Mouse (Mus musculus) forebrain, embryonic 12.5 days (tissue): Measurements from ENCODE around the gene Trit1. TPM values are rescaled to one million over a fixed set of nuclear protein-coding genes. Genes with fewer than 3 reads are reported as not detected.
"Not testable (repeated sequence)": the region's sequence is repeated elsewhere in the genome, so short reads cannot be mapped to it uniquely, and the experiment has no call there.

Source experiments
- ATAC-seq: fragments of 200-750 bp; cut with Nextera tagmentation; 2 replicates; pipeline ENCODE4 v1.8.0; 2017; ENCODE audit warnings: moderate TSS enrichment; ENCODE audit not compliant: low FRiP score
- H3K27ac ChIP-seq: fragments of 300-500 bp; sonication (generic); 2 replicates; pipeline ENCODE4 v1.5.1; 2016; ENCODE audit warnings: mild to moderate bottlenecking
- H3K27me3 ChIP-seq: fragments of 300-500 bp; sonication (generic); 2 replicates; pipeline ENCODE4 v1.6.1; 2016; ENCODE audit warnings: mild to moderate bottlenecking
- H3K36me3 ChIP-seq: fragments of 300-500 bp; sonication (generic); replicated peaks from 2 replicates; pipeline ENCODE4 v1.6.1; 2016; ENCODE audit warnings: mild to moderate bottlenecking
- H3K4me1 ChIP-seq: fragments of 300-500 bp; sonication (generic); 2 replicates; pipeline ENCODE4 v1.6.1; 2016
- H3K4me2 ChIP-seq: fragments of 300-500 bp; sonication (generic); 2 replicates; pipeline ENCODE4 v1.6.1; 2016; ENCODE audit warnings: mild to moderate bottlenecking, moderate library complexity
- H3K4me3 ChIP-seq: fragments of 300-500 bp; sonication (generic); replicated peaks from 2 replicates; pipeline ENCODE4 v1.5.1; 2016; ENCODE audit warnings: mild to moderate bottlenecking
- H3K9ac ChIP-seq: fragments of 300-500 bp; sonication (generic); 2 replicates; pipeline ENCODE4 v1.6.1; 2016; ENCODE audit warnings: mild to moderate bottlenecking
- H3K9me3 ChIP-seq: fragments of 300-500 bp; sonication (generic); 2 replicates; pipeline ENCODE4 v1.6.1; 2016
- WGBS: fragments of 180-500 bp; shearing (Covaris S2); methylation state at CpG from one replicate; pipeline ENCODE4 v1.1.7; 2016; 5-methylcytosine and 5-hydroxymethylcytosine counted together
- polyA plus RNA-seq: library from polyadenylated mRNA; unstranded; fragments of >200 nt; fragmentation: Nextera tagmentation; extraction: Ambion mirVana; gene quantifications from 2 replicates; pipeline ENCODE4 v1.2.1, GENCODE M21; 2016

The Trit1 gene
- polyA plus RNA-seq, 1 experiment from 2014 or later = 29.3 TPM

DNA sequence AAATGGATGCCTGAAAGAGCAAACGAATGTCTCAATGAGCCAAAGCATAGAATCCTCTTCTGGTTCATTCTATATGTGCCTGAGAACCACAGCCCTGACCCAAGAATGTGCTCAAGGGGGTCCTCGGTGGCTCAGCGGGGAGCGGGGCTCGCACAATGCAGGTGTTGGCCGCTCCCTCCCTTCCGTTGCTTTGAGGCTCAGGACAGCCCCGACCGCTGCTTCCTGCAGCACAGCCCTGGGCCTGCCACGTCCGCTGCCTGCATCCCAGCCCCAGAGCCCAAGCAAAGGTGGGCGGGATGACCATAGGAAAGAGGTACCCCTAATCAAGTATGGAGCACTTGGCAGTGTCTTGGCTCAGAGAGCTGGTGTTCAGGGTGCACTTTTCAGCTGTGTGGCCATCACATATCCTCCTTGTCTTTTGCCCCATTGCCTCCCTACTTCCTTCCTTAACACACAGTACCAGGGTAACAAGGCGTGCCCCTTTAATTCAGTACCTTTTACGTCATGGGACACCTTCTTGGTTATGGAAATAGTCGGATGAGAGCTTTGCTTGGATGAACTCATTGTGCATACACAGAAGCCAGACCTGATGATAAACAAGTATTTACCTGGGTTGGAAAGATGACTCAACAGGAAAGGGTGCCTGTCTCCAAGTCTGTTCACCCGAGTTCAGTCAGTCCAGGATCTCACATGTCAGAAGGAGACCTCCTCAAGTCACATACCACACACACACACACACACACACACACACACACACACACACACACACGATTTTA is 32.7 kb upstream of the Trit1 start:
- peaks cover 24% of the 10 kb centered on the region for H3K27me3 ChIP-seq
- H3K9me3 ChIP-seq = no peaks in the 10 kb centered on the region
- peaks cover 9% of the 10 kb centered on the region for H3K4me1 ChIP-seq
- H3K4me3 ChIP-seq = peak overlapping the region; percentile 16
- 20% methylated on average over 17 of the region's 17 CpGs for WGBS
- peak overlapping the region; percentile 42 for H3K4me2 ChIP-seq
- H3K36me3 ChIP-seq = no peaks in the 10 kb centered on the region
- H3K9ac ChIP-seq = no peak overlapping the region
- ATAC-seq = no peak
- no peak overlapping the region for H3K27ac ChIP-seq

DNA sequence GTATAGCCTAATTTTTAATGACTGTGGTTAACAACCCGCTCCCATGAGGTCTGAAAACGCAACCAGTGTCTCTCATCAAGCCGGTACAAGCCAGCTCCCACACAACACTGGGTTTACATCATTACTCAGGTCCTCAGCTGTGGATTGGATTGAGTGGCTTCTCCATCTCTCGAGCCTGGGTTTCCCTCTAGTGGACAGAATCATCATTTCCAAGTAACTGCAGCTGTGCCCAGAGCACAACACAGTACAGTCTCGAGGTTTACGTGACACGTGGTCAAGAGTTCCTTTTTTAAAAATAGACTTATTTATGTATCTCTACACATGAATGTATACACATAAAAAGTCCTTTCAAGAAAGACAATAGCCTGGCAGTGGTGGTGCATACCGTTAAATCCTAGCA is 31.3 kb upstream of the Trit1 start:
- ATAC-seq = peak; percentile 83
- no peak overlapping the region for H3K27ac ChIP-seq
- no peak overlapping the region for H3K4me2 ChIP-seq
- no peaks in the 10 kb centered on the region for H3K9me3 ChIP-seq
- no peaks in the 10 kb centered on the region for H3K36me3 ChIP-seq
- H3K9ac ChIP-seq = no peak overlapping the region
- 49% methylated on average over 8 of the region's 8 CpGs for WGBS
- H3K4me3 ChIP-seq = no peak overlapping the region
- peaks cover 24% of the 10 kb centered on the region for H3K27me3 ChIP-seq
- peaks cover 9% of the 10 kb centered on the region for H3K4me1 ChIP-seq

DNA sequence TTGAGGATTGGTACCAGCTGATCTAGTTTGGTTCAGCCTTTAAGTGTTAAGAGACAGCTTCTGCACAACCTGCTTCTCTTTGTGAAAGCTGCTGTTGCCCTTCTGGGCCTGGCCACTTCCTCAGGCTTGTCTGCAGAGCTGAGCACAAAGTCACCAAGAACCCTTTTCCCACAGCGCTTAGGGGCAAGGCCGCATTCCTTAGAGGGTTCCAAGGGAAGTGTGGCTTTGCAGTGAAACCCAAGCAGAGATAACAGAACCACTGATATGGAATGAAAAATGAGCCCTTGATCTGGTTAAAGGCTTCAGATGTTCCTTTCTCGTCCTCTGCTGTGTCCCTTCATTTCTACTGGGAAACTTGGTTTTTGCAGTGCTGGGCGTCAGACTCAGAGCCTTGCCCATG is 29.0 kb upstream of the Trit1 start:
- Histone ChIP-seq H3K4me3 (no peak overlapping the region), H3K36me3 (no peaks in the 10 kb centered on the region), H3K4me1 (peaks cover 9% of the 10 kb centered on the region), H3K27ac (no peak overlapping the region), H3K9ac (no peak overlapping the region), H3K27me3 (peaks cover 14% of the 10 kb centered on the region), H3K4me2 (no peak overlapping the region), H3K9me3 (no peaks in the 10 kb centered on the region)
- 90% methylated on average over 4 of the region's 4 CpGs for WGBS
- no peak for ATAC-seq

DNA sequence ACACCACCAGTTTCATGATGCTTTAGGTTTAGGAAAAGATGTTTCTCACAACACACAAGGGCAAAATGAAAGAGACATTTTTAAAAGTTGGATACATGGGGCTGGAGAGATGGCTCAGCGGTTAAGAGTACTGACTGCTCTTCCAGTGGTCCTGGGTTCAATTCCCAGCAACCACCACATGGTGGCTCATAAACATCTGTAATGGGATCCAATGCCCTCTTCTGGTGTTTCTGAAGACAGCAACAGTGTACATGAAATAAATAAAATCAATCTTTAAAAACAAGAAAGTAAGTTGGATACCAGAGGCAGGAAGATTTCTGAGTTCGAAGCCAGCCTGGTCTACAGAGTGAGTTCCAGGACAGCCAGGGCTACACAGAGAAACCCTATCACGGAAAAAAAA is 28.4 kb upstream of the Trit1 start:
- not testable (repeated sequence) for H3K4me1 ChIP-seq, H3K4me2 ChIP-seq, H3K27ac ChIP-seq, H3K9ac ChIP-seq, H3K4me3 ChIP-seq, H3K9me3 ChIP-seq, H3K36me3 ChIP-seq, ATAC-seq
- 43% methylated on average over 3 of the region's 3 CpGs for WGBS
- H3K27me3 ChIP-seq = peaks cover 13% of the 10 kb centered on the region

DNA sequence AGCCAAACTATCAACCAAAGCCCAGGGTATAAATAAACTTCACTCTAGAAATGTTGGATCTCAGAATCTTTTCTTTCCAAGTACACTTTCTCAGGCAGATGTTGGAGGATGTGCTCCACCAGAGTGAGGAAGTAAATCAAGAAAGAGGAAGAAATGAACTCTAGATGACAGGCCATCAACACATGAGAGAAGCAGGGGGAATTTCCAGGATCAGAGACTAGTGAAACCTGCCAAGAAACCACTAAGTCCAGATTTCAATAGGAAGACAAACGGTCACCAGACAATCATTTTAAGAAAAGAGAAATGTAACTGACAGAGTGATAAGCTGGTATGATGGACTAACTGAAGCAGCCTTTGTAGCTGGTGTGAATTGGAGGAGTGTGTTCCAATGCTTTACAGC is 25.2 kb upstream of the Trit1 start:
- H3K27ac ChIP-seq = no peak overlapping the region
- no peaks in the 10 kb centered on the region for H3K36me3 ChIP-seq
- 85% methylated on average over 1 of the region's 1 CpGs for WGBS
- H3K27me3 ChIP-seq = no peaks in the 10 kb centered on the region
- peaks cover 5% of the 10 kb centered on the region; the same call in 1 of the 2 replicates for H3K4me1 ChIP-seq
- H3K9me3 ChIP-seq = no peaks in the 10 kb centered on the region
- no peak overlapping the region for H3K9ac ChIP-seq
- no peak for ATAC-seq
- no peak overlapping the region for H3K4me2 ChIP-seq
- H3K4me3 ChIP-seq = no peak overlapping the region

DNA sequence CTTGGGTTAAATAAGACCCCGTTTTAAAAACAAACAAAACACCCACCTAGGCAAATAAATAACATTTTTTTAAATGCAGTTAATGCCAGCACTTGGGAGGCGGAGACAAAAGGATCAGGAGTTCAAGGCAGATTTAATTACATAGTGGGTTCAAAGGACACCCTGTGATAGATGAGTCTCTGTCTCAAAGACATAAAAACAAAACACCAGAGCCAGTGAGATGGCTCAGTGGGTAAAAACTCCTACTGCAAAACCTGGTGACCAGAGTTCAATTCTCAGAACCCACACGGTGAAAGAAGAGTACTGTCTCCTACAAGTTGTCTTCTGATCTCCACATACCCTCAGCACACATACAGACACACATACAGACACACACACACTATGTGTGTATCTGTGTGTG is 24.1 kb upstream of the Trit1 start:
- Histone ChIP-seq H3K9me3 (no peaks in the 10 kb centered on the region), H3K9ac (no peak overlapping the region), H3K36me3 (no peaks in the 10 kb centered on the region), H3K4me1 (peaks cover 8% of the 10 kb centered on the region), H3K27me3 (no peaks in the 10 kb centered on the region), H3K4me3 (no peak overlapping the region), H3K4me2 (no peak overlapping the region), H3K27ac (no peak overlapping the region)
- no peak for ATAC-seq
- 69% methylated on average over 3 of the region's 3 CpGs for WGBS

DNA sequence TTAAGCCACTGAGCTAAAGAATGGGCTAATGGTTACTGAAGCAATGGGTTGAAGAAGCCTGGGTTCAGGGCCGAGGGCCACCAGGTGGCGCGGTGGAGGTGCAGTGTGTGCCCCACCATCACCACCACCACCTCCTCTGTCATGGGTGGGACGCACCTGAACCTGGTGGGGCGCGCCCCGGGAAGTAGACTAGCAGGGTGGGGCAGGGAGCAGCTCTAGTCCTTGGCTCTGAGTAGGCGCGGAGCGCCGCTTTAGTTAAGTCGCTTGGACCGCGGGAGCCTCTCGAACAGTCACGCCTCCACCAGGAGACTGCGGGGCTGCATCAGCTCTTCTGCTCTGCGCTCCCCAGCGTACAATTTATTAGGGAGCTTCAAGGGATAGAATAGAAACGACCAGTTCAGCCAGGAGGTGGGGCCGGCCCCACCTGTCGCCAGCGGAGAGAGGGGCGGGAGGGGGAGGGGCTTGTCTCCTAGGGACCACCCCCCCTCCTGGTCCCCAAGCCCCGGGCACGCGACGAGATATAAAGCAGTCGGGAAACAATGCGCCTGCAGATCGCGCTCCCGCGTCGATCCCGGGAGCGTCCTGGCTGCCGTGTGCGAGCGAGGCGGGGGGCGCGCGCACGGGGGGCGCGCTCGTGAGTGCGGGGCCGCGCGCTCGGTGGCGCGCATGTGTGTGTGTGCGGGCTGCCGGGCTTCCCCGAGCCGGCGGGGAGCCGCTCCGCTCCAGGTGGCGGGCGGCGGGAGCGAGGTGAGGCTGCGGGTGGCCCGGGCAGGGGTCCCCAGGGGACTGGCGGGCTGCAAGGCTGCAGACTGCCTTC is 20.8 kb upstream of the Trit1 start, which contains the start of gene Mycl:
Mycl (plus strand) TSS at position 249 of the 817 bp plus-strand sequence.
- peak; percentile 74 for ATAC-seq
- Histone ChIP-seq H3K4me2 (peak within 1 kb of the TSS; percentile 86), H3K36me3 (peaks cover 7% of the 10 kb centered on the region), H3K27ac (peak within 1 kb of the TSS; percentile 96), H3K9ac (peak within 1 kb of the TSS; percentile 94), H3K27me3 (no peaks in the 10 kb centered on the region), H3K4me3 (peak within 1 kb of the TSS; percentile 88), H3K4me1 (peaks cover 30% of the 10 kb centered on the region), H3K9me3 (no peaks in the 10 kb centered on the region)
- WGBS = under 1% methylated on average over 69 of the region's 69 CpGs

DNA sequence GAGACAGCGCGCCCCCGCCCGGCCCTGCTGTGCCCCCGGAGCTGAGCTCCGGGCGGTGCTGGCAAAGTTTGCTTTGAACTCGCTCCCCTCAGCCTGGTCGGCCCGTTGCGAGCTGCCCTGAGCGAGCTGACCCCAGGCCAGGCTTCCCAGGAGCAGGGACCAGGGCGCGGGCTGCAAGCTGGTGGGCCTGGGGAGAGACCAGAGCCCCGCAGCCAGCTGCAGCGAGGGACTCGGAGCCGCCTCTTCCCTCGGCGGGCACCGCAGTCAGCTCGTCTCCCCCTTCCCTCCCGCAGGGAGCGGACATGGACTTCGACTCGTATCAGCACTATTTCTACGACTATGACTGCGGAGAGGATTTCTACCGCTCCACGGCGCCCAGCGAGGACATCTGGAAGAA is 20.2 kb upstream of the Trit1 start:
- H3K27me3 ChIP-seq = no peaks in the 10 kb centered on the region
- H3K36me3 ChIP-seq = peaks cover 13% of the 10 kb centered on the region
- peak overlapping the region; percentile 88 for H3K4me3 ChIP-seq
- H3K4me2 ChIP-seq = peak overlapping the region; percentile 86
- no peaks in the 10 kb centered on the region for H3K9me3 ChIP-seq
- peak overlapping the region; percentile 96 for H3K27ac ChIP-seq
- WGBS = under 1% methylated on average over 32 of the region's 32 CpGs
- peaks cover 36% of the 10 kb centered on the region for H3K4me1 ChIP-seq
- peak overlapping the region; percentile 94 for H3K9ac ChIP-seq
- ATAC-seq = no peak

DNA sequence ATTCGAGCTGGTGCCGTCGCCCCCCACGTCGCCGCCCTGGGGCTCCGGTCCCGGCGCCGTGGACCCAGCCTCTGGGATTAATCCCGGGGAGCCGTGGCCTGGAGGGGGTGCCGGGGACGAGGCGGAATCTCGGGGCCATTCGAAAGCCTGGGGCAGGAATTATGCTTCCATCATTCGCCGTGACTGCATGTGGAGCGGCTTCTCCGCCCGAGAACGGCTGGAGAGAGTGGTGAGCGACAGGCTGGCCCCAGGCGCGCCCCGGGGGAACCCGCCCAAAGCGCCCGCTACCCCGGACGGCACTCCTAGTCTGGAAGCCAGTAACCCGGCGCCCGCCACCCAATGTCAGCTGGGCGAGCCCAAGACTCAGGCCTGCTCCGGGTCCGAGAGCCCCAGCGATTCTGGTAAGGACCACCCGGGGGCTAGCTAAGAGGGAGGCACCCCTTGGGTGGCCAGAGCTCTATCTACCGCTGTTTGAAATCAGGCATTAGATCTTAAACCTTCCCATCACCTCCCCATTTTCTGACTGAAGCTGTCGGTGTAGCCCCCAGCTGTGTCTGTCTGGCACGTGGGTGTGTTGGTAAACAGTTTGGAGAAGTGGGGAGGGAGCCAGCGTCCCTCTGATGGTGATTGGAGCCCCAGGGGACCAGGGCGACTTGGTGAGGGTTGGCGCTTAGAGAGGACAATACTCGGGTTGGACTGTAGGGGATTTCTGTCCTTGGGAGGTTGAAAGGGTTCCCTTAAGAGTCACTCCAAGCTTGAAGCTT is 19.6 kb upstream of the Trit1 start:
- Histone ChIP-seq H3K4me2 (peak overlapping the region; percentile 86), H3K9me3 (no peaks in the 10 kb centered on the region), H3K9ac (peak overlapping the region; percentile 94), H3K27ac (peak overlapping the region; percentile 96), H3K36me3 (peaks cover 19% of the 10 kb centered on the region), H3K4me1 (peaks cover 42% of the 10 kb centered on the region), H3K27me3 (no peaks in the 10 kb centered on the region), H3K4me3 (peak overlapping the region; percentile 88)
- 1% methylated on average over 47 of the region's 47 CpGs for WGBS
- ATAC-seq = no peak

DNA sequence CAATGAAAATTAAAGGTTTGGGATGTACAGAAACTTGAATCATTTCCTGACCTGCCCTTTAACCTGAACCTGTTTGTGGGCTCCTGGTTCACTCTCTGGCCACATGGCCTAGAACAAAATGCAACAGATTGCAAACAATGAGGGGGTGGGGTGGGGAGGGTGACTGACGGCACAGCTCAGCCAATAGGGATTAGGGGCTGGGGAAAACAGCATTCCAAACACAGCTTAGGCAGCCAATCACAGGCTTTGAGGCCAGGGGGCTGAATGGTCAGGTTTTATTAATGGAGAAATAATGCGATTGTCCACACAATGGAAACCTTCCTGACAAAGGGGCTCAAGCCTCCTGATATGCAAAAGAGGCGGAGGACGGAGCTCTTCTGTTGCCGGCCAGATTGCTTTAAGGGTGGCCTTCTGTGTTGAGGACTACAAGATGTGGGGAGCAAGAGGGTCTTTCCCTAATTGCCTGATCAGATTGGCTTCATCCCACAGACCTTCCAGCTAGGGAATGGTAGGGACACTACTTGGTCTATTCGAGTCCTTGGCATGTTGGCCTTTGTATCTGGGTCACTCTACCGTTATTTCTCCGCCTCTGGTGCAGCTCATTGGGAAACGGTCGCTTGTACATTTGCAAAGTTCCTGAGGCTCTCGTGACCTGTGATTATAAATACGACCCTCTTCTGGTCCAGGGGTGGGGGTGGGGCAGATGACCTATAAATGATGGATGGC is 17.7 kb upstream of the Trit1 start:
- WGBS = 2% methylated on average over 12 of the region's 12 CpGs
- H3K4me1 ChIP-seq = peaks cover 54% of the 10 kb centered on the region

DNA sequence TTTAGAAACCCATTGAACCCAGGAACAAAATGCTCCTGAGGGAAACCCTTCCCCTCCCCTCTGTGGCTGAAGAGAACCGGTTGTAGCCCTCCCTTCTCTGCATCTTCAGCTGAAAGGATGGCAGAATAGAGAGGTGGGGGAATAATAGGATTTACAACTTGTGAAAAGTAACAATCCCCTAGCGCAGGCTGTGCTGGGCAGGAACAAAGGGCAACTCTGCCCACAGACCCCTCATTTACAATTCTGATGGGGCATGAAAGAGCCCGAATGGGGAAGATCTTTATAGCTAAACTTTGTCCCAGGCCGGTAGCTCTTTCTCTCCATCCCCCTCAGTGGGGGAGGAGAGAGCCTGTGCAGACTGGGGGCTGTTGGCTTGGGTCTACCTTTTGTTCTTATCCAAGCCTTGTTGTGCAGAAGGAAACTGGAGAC is 17.1 kb upstream of the Trit1 start:
- peak overlapping the region; percentile 86 for H3K4me2 ChIP-seq
- under 1% methylated on average over 4 of the region's 4 CpGs for WGBS
- ATAC-seq = peak; percentile 49
- H3K4me1 ChIP-seq = peaks cover 56% of the 10 kb centered on the region
- H3K9ac ChIP-seq = peak overlapping the region; percentile 55
- peak overlapping the region; percentile 91 for H3K27ac ChIP-seq
- no peaks in the 10 kb centered on the region for H3K9me3 ChIP-seq
- H3K27me3 ChIP-seq = no peaks in the 10 kb centered on the region
- peaks cover 27% of the 10 kb centered on the region for H3K36me3 ChIP-seq
- peak overlapping the region; percentile 88 for H3K4me3 ChIP-seq

More for the DNA sequence above, 17.7 kb upstream of the Trit1 start:
- Histone ChIP-seq H3K27ac (peak overlapping the region; percentile 96), H3K9me3 (no peaks in the 10 kb centered on the region), H3K27me3 (no peaks in the 10 kb centered on the region), H3K9ac (peak overlapping the region; percentile 94), H3K36me3 (peaks cover 27% of the 10 kb centered on the region), H3K4me3 (peak overlapping the region; percentile 88), H3K4me2 (peak overlapping the region; percentile 86)
- ATAC-seq = peak; percentile 78
